ENCODE assay signal across 38 mouse cellular contexts in the genomic region with DNA sequence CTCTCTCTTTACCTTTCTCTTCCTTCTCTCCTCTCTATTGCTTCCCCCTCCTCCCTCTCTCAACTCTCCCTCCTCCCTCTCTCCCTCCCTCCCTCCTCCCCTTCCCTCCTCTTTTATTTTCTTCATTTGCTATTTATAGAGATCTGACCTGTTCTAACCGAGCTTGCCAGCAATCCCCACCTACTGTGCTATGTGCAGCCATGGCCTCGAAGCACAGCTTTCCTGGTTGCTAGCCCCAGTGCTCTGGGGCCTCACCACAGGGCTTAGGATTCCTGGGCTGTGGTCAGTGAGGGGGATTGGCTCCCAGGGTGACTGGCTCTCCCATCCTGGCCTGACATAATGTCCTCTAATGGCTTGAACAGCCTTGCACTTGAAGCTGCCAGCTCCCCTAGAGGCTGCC. TPM values are rescaled to one million over a fixed set of nuclear protein-coding genes. Genes with fewer than 3 reads are reported as not detected.
"Had no signal": no experiment of that assay in that cellular context is flagged by ENCODE, and none has a peak within 500 bp of the region (broad histone marks: within the 10 kb centered on the region; RNA-seq: fewer than 3 reads in every experiment).

No protein-coding gene starts in this region.

- H3K27me3 ChIP-seq: heart, embryonic 15.5 days; limb, embryonic 15.5 days had no signal

- H3K4me2 ChIP-seq: heart, embryonic 11.5 days; heart, embryonic 15.5 days; hindbrain, embryonic 13.5 days; hindbrain, embryonic 15.5 days; kidney, embryonic 15.5 days; limb, embryonic 13.5 days; limb, embryonic 15.5 days; liver, embryonic 12.5 days had no signal

- H3K36me3 ChIP-seq: heart, embryonic 15.5 days; hindbrain, embryonic 13.5 days; hindbrain, embryonic 15.5 days; kidney, embryonic 15.5 days; limb, embryonic 13.5 days; limb, embryonic 15.5 days; liver, embryonic 12.5 days had no signal

- H3K4me3 ChIP-seq: heart, adult 2 months; heart, embryonic 15.5 days; hindbrain, embryonic 13.5 days; hindbrain, embryonic 15.5 days; kidney, embryonic 15.5 days; limb, embryonic 13.5 days; limb, embryonic 15.5 days; liver, embryonic 12.5 days had no signal

- H3K9ac ChIP-seq: heart, embryonic 15.5 days; hindbrain, embryonic 13.5 days; hindbrain, embryonic 15.5 days; kidney, embryonic 15.5 days; limb, embryonic 13.5 days; limb, embryonic 15.5 days; liver, embryonic 12.5 days; liver, embryonic 14.5 days had no signal

- DNase-seq: gastrocnemius, postnatal 14 days; gastrocnemius, postnatal 36 days; heart, adult 11 months; heart, adult 2 months; kidney, adult 11 months; kidney, adult 2 months; kidney, adult 9 months; kidney, postnatal 14 days; kidney, postnatal 36 days; layer of hippocampus, adult 9-11 months; layer of hippocampus, postnatal 36 days; left cerebral cortex, postnatal 4 days had no signal

- ATAC-seq: hindbrain, postnatal 0 days; intestine, embryonic 16.5 days; liver, embryonic 12.5 days had no signal

- H3K27ac ChIP-seq: heart, adult 2 months; heart, embryonic 15.5 days; hindbrain, embryonic 13.5 days; hindbrain, embryonic 15.5 days; hindbrain, postnatal 0 days; kidney, embryonic 15.5 days; kidney, postnatal 0 days; limb, embryonic 13.5 days; limb, embryonic 15.5 days; liver, embryonic 12.5 days; liver, embryonic 14.5 days had no signal

- H3K9me3 ChIP-seq: heart, embryonic 15.5 days; hindbrain, embryonic 13.5 days; hindbrain, embryonic 15.5 days; kidney, embryonic 15.5 days; limb, embryonic 13.5 days; limb, embryonic 15.5 days; liver, embryonic 12.5 days had no signal

RNA-seq across cellular contexts. Expression of a gene that starts 36.0 kb away (rescaled TPM):
- total RNA-seq: gastrocnemius, adult 18-20 months; gastrocnemius, adult 8-10 months; gastrocnemius, postnatal 14 days; gastrocnemius, postnatal 36 days; heart, adult 2 months; heart, postnatal 25 days; hematopoietic stem cell, adult 5-6 weeks; layer of hippocampus, adult 18-20 months; layer of hippocampus, postnatal 14 days; left cerebral cortex, adult 18-20 months; left cerebral cortex, postnatal 4 days; liver, adult 2 months had no signal
- polyA plus RNA-seq: frontal cortex, adult 2 months; gonadal fat pad, adult 2 months; heart, adult 2 months; heart, embryonic 11.5 days; heart, embryonic 15.5 days; hindbrain, embryonic 11.5 days; hindbrain, embryonic 13.5 days; hindbrain, embryonic 15.5 days; hindbrain, postnatal 0 days; intestine, embryonic 14.5 days; kidney, embryonic 15.5 days; kidney, postnatal 0 days; limb, embryonic 11.5 days; limb, embryonic 13.5 days; limb, embryonic 15.5 days; liver, adult 2 months; liver, embryonic 12.5 days; liver, embryonic 14.5 days; liver, embryonic 16.5 days had no signal

RNA-seq across cellular contexts. Expression of a gene that starts 47.5 kb away (rescaled TPM):
- total RNA-seq: gastrocnemius, adult 18-20 months had no signal
